Mouse (Mus musculus): ENCODE data around the gene Cc2d2b.

- no peak for TF ChIP-seq CTCF (IDR thresholded peaks at IDR 0.05; ENCODE audit: insufficient read depth, low read depth, low read length)
- no peak for TF ChIP-seq POLR2A (IDR thresholded peaks at IDR 0.05; ENCODE audit: insufficient read depth, low read depth, low read length)
These were observed 100.8 kb downstream of the Cc2d2b start for GRCm38 (mm10) chr19:40849391-40849790.

Data from olfactory bulb, adult 2 months (tissue).